Mouse (Mus musculus): ENCODE data around the gene Mettl16.

The Mettl16 gene

GRCm38 (mm10) chr11:74831191-74831605 is 60.6 kb downstream of the Mettl16 start:
- in situ Hi-C loops (cut with MboI; ENCODE audit: low sequenced_read_pairs): no loop called here

- in situ Hi-C loops (cut with MboI; ENCODE audit: low sequenced_read_pairs): no loop called here
These were observed 61.2 kb downstream of the Mettl16 start for GRCm38 (mm10) chr11:74831606-74832451.

GRCm38 (mm10) chr11:74832503-74833143 is 62.0 kb downstream of the Mettl16 start:
- in situ Hi-C loops (cut with MboI; ENCODE audit: low sequenced_read_pairs): no loop called here

- in situ Hi-C loops (cut with MboI; ENCODE audit: low sequenced_read_pairs): no loop called here
These were observed 63.1 kb downstream of the Mettl16 start for GRCm38 (mm10) chr11:74833536-74834358.

GRCm38 (mm10) chr11:74834359-74834638 is 63.7 kb downstream of the Mettl16 start:
- in situ Hi-C loops (cut with MboI; ENCODE audit: low sequenced_read_pairs): no loop called here

DNA sequence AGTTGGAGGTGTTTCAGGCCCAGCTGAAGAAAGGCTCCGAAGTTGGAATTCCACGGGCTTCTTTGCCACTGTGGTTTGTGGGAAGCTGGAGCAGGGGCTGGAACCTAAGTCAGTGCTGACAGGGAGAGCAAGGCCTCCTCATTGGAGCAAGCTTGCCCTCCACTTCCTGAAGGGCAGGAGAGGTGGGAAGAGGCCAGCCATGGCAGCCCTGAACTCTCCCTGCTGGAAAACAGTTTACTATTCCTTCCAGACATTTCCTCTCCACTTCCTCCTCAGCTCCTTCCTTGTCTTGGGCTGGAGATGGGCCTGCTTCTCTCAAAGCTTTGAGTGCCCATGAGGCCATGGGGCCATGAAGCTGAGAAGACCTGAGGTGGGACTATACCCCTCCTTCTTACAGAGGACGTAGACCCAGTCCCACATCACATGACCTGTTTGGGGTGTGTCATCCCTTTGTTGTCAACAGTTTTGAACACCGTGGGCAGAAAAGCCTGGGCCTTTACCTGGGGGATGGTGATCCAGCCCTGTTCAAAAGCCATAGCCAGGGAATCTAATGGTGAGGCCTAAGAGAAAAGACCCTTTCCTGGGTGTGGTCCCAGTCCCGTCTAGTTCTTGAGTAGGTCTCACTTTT is 64.1 kb downstream of the Mettl16 start:
- in situ Hi-C loops (cut with MboI; ENCODE audit: low sequenced_read_pairs): no loop called here

GRCm38 (mm10) chr11:74835593-74836224 is 65.1 kb downstream of the Mettl16 start:
- in situ Hi-C loops (cut with MboI; ENCODE audit: low sequenced_read_pairs): no loop called here

DNA sequence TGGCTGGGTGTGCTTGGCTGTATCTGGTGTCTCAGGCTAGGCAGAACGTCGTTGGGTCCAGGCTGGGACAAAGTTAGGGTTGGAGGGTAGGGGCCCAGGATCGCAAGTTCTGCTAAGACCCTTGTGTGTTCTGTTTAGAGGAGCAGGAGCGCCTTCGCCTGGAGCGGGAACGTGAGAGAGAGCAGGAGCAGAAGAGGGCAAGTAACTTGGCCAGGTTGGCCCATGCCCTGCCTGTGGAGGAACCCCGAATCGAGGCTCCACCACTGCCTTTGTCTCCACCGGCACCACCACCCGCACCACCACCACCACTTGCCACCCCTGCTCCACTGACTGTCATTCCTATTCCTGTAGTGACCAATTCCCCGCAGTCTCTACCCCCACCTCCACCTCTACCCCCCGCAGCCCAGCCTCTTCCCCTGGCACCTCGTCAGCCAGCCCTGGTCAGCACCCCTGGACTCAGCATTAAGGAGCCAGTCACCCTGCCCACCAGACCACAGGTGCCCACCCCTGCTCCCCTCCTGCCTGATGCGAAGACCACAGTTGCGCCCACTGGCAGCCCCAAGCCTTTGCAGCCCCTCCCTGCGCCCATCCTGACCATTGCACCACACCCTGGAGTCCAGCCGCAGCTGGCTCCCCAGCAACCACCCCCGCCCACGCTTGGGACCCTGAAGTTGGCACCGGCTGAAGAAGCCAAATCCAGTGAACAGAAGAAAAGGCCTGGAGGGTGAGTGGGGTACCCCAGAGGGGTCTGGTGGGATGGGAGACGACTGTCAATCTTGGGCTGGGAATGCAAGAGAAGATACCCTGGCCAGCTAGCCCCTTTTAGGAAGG is 65.8 kb downstream of the Mettl16 start:
- in situ Hi-C loops (cut with MboI; ENCODE audit: low sequenced_read_pairs): no loop called here

DNA sequence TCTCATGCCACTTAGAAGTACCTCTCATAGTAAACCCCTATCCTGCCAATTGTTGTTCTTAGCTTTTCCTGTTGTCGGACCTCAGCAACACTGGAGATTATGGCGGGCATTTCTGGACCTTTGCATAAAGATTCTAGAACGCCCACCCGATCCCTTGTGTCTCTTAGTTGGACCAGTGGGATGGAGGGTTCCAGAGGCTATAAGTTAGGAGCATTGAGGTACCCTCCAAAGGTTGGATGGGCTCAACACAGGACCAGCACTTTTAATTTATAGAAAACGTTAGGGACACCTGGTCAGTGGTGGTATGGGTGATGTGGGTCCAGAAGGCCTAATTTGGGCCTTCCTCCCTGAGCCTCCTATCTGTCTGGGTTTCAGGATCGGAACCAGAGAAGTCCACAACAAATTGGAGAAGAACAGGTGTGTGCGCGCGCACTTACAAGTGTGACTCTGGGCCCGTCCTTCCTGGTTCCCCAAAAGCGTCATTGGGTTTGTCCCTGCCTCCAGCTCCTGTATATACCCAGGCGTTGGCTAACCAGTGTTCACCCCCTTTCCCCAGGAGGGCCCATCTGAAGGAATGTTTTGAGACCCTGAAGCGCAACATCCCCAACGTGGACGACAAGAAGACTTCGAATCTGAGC is 66.5 kb downstream of the Mettl16 start:
- in situ Hi-C loops (cut with MboI; ENCODE audit: low sequenced_read_pairs): no loop called here

DNA sequence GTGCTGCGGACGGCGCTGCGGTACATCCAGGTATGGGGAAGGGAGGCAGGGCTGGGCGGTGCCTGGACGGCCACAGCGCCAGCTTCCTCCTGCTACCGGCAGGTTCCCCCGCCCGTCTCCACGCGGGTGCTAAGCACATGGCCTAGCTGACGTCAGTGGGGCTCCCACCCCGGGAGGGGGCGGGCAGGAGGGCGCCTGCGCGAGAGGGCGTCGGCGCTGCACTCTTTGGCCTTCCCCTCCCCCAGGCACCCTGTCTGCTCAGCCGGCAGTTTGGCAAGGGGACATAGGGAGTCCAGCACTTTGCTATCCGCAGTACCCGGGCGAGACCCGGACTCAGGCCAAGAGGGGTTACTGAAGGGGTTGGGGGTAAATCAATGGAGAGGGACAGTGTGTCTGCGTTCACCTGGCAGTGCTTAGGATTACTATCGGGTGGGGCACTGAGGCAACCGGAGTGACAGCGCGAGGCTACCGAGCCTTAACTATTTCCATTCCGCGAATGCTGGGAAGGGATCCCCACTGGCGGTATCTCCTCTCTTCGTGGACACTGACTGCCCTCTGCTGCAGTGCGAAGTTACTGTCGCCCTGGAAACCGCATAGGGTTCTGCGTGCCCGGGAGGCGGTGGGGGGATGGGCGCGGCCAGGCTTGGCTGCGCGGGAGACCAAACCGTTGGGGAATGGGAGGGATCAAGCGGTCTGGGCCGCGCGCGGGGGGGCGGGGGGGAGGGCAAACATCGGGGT is 67.2 kb downstream of the Mettl16 start:
- in situ Hi-C loops (cut with MboI; ENCODE audit: low sequenced_read_pairs): no loop called here

DNA sequence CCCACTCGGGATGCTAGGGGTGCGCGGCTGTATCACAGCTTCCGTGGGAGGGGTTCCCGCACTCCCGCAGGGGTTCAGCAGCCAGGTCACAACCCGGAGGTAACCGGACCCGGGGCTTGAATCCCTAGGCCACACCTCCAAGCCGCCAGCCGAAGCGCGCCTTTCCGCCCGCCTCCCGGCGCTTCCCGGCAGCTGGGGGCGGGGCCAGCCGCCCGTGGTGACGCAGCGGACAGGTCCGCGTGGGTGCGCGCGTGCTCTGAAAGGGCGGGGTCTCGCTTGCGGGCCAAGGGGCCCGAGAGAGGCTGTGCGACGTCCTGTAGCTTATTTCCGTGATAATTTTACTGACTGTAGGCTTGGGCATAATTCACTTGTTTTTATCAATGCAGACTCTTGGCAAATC is 67.8 kb downstream of the Mettl16 start:
- in situ Hi-C loops (cut with MboI; ENCODE audit: low sequenced_read_pairs): no loop called here

DNA sequence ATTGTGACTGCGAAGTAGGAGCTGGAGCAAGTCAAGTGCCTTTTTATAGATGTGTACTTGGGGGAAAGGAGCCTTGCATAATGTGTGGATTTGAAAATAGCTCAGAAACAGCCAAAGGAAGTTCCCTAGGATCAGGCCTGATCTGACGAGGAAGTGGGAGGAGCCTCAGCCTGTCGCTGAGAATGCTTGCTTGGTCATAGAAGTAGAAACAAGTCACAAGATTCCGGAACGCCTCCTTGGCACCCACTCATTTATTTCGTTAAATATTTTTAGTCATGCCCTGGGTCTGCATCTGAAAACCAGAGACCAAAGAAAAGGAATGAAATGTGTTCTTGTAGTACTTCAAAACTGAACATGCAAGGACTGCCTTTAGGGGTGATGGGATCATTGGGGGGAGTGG is 68.3 kb downstream of the Mettl16 start:
- in situ Hi-C loops (cut with MboI; ENCODE audit: low sequenced_read_pairs): no loop called here

GRCm38 (mm10) chr11:74839860-74840715 is 69.5 kb downstream of the Mettl16 start:
- in situ Hi-C loops (cut with MboI; ENCODE audit: low sequenced_read_pairs): no loop called here

GRCm38 (mm10) chr11:74840739-74841138 is 70.1 kb downstream of the Mettl16 start:
- in situ Hi-C loops (cut with MboI; ENCODE audit: low sequenced_read_pairs): no loop called here

DNA sequence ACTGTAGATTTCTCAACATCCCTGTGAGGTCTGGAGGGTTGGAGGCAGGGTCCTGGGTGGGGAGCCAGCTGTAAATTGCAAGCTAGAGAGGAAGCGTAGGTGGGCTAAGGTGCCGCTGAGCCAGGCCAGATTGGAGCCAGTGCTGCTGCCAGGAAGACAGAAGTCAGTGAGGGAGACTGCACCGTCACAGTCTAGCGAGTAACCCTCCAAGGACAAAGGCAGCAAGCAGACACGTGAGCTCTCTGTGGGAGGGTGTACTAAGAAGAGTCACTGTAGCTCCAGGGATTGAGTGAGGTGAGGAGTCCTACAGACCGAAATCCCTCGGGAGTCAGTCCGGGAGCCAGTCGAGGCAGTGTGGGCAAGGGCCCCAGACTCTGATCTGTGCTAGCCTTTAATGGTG is 70.7 kb downstream of the Mettl16 start:
- in situ Hi-C loops (cut with MboI; ENCODE audit: low sequenced_read_pairs): no loop called here

- in situ Hi-C loops (cut with MboI; ENCODE audit: low sequenced_read_pairs): no loop called here
These were observed 71.4 kb downstream of the Mettl16 start for GRCm38 (mm10) chr11:74842045-74842444.

DNA sequence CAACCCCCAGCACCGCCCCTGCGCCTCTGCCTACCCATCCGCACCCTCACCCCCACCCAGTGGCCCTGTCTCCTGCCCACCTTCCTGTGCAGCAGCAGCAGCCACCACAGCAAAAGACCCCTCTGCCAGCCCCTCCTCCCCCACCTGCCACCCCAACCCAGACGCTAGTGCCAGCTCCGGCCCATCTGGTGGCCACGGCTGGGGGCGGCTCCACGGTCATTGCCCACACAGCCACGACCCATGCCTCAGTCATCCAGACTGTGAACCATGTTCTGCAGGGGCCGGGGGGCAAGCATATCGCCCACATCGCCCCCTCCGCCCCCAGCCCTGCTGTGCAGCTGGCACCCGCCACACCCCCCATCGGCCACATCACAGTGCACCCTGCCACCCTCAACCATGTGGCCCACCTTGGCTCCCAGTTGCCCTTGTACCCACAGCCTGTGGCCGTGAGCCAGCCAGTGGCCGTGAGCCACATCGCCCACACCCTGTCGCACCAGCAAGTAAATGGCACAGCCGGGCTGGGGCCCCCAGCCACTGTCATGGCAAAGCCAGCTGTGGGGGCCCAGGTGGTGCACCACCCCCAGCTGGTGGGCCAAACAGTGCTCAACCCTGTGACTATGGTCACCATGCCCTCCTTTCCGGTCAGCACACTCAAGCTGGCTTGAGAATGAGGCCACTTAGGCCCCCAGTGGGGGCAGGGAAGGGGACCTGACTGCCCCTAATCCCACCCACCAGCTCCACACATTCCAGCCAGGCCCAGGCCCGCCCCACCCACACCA is 72.2 kb downstream of the Mettl16 start:
- in situ Hi-C loops (cut with MboI; ENCODE audit: low sequenced_read_pairs): no loop called here
